In genomic region chr11:76106551-76107496, GRCm38 (mm10) we compare ENCODE assay signal across 12 mouse cellular contexts.
DNase-seq lines count a peak whose midpoint lies in the region; ATAC-seq and TF ChIP-seq lines count a peak whose summit lies in the region.
"Had no signal": no experiment of that assay in that cellular context is flagged by ENCODE, and none has a peak within 500 bp of the region (broad histone marks: within the 10 kb centered on the region; RNA-seq: fewer than 3 reads in every experiment).

No protein-coding gene starts in this region.

- no peaks in the 10 kb centered on the region for H3K9me3 ChIP-seq in lung, embryonic 14.5 days (ENCODE audit: low read depth, low read length)
- no peaks in the 10 kb centered on the region for H3K9me3 ChIP-seq in embryonic facial prominence, embryonic 14.5 days (ENCODE audit: control insufficient read depth, low read length)
- H3K9me3 ChIP-seq: liver, embryonic 12.5 days had no signal

- ATAC-seq in lung, embryonic 14.5 days (ENCODE audit: insufficient read depth), result peak; percentile 88; the same call in 1 of the 2 replicates
- ATAC-seq in embryonic facial prominence, embryonic 14.5 days (ENCODE audit: low read depth), result peak; percentile 89
- ATAC-seq: hindbrain, embryonic 16.5 days; liver, embryonic 12.5 days had no signal

- H3K4me1 ChIP-seq in lung, embryonic 14.5 days (ENCODE audit: insufficient read depth), result 0 out of 2 replicates have a peak, but pooled peaks cover 10% of the 10 kb centered on the region
- peaks cover under 1% of the 10 kb centered on the region; the same call in 1 of the 2 replicates for H3K4me1 ChIP-seq in lung, adult 2 months (ENCODE audit: control insufficient read depth, insufficient read depth, low read length)
- H3K4me1 ChIP-seq in embryonic facial prominence, embryonic 14.5 days (ENCODE audit: control insufficient read depth, insufficient read depth, low read length), result peaks cover 18% of the 10 kb centered on the region
- H3K4me1 ChIP-seq: liver, embryonic 12.5 days had no signal

- H3K9ac ChIP-seq in lung, embryonic 14.5 days, result no peak overlapping the region
- no peak overlapping the region for H3K9ac ChIP-seq in embryonic facial prominence, embryonic 14.5 days (ENCODE audit: low read depth, low read length)
- H3K9ac ChIP-seq: liver, embryonic 12.5 days had no signal

- H3K4me3 ChIP-seq in lung, embryonic 14.5 days (ENCODE audit: low read depth, low read length), result no peak overlapping the region
- H3K4me3 ChIP-seq in lung, adult 2 months (replicated peaks; ENCODE audit: extremely low read depth, low read depth, low read length), result no peak overlapping the region
- no peak overlapping the region for H3K4me3 ChIP-seq in embryonic facial prominence, embryonic 14.5 days (ENCODE audit: low read depth, low read length)
- no peak overlapping the region for H3K4me3 ChIP-seq in myocyte
- H3K4me3 ChIP-seq: liver, embryonic 12.5 days had no signal

- H3K36me3 ChIP-seq in lung, embryonic 14.5 days (ENCODE audit: insufficient read depth), result 0 out of 2 replicates have a peak, but pooled peaks cover 4% of the 10 kb centered on the region
- peaks cover 13% of the 10 kb centered on the region; the same call in 1 of the 2 replicates for H3K36me3 ChIP-seq in embryonic facial prominence, embryonic 14.5 days (ENCODE audit: control insufficient read depth, insufficient read depth, low read length)
- H3K36me3 ChIP-seq in myocyte (ENCODE audit: control insufficient read depth, insufficient read depth), result no peaks in the 10 kb centered on the region

- no peaks in the 10 kb centered on the region for H3K79me2 ChIP-seq in myocyte (ENCODE audit: control insufficient read depth, insufficient read depth)

- peak; percentile 78 for DNase-seq in lung, embryonic 14.5 days
- no peak for DNase-seq in lung, adult 2 months
- peak; percentile 91 for DNase-seq in embryonic facial prominence, embryonic 14.5 days (ENCODE audit: low spot score)
- DNase-seq in thymus, postnatal 25 days, result peak; percentile 67
- no peak for DNase-seq in urinary bladder, postnatal 4 days (ENCODE audit: low spot score in 2 of 2)
- DNase-seq in ovary, postnatal 36 days (ENCODE audit: low spot score), result no peak
- DNase-seq: adrenal gland, postnatal 25 days; cerebellum, adult 2 months; kidney, postnatal 10 days had no signal

- peak overlapping the region; percentile 21; the same call in 1 of the 2 replicates for H3K4me2 ChIP-seq in lung, embryonic 14.5 days
- H3K4me2 ChIP-seq in embryonic facial prominence, embryonic 14.5 days (ENCODE audit: low read depth, low read length), result no peak overlapping the region
- H3K4me2 ChIP-seq in myocyte (ENCODE audit: low read depth), result no peak overlapping the region
- H3K4me2 ChIP-seq: liver, embryonic 12.5 days had no signal

- no peaks in the 10 kb centered on the region for H3K27me3 ChIP-seq in lung, embryonic 14.5 days (ENCODE audit: insufficient read depth, low read length)
- H3K27me3 ChIP-seq in embryonic facial prominence, embryonic 14.5 days (replicated peaks; ENCODE audit: control insufficient read depth, insufficient read depth, low read length), result no peaks in the 10 kb centered on the region
- no peaks in the 10 kb centered on the region for H3K27me3 ChIP-seq in myocyte (ENCODE audit: control insufficient read depth, insufficient read depth, insufficient read length)
- H3K27me3 ChIP-seq: liver, embryonic 12.5 days had no signal

- 30% methylated on average over 11 of the region's 11 CpGs for WGBS in lung, embryonic 14.5 days
- 57% methylated on average over 11 of the region's 11 CpGs for WGBS in lung, adult 2 months
- 52% methylated on average over 11 of the region's 11 CpGs for WGBS in embryonic facial prominence, embryonic 14.5 days

- TF ChIP-seq POLR2A in lung, adult 2 months (IDR thresholded peaks at IDR 0.05; ENCODE audit: borderline replicate concordance, extremely low read depth, low read depth, low read length), result no peak
- TF ChIP-seq POLR2A in myocyte (IDR thresholded peaks at IDR 0.05; ENCODE audit: insufficient read length, low read depth), result no peak

- TF ChIP-seq CTCF in lung, embryonic 14.5 days (IDR thresholded peaks at IDR 0.05; ENCODE audit: low read depth), result no peak
- no peak for TF ChIP-seq CTCF in lung, adult 2 months (IDR thresholded peaks at IDR 0.05; ENCODE audit: insufficient read depth, low read length)

- H3K27ac ChIP-seq in lung, embryonic 14.5 days (ENCODE audit: low read depth), result peak overlapping the region; percentile 81
- peak overlapping the region; percentile 49 for H3K27ac ChIP-seq in embryonic facial prominence, embryonic 14.5 days (replicated peaks; ENCODE audit: low read depth, low read length)
- H3K27ac ChIP-seq: liver, embryonic 12.5 days had no signal

- H3ac ChIP-seq in myocyte (ENCODE audit: control insufficient read depth, insufficient read length), result no peak overlapping the region

TF ChIP-seq in myocyte, 11 proteins besides CTCF, POLR2A, EP300 and RAD21:
- TF ChIP-seq POLR2AphosphoS2 (IDR thresholded peaks at IDR 0.05; ENCODE audit: insufficient read length, low read depth), result no peak
- TF ChIP-seq MYOG (IDR thresholded peaks at IDR 0.05; ENCODE audit: control insufficient read depth in 1 of 3, insufficient read depth in 1 of 3, insufficient read length in 2 of 3, low read depth in 2 of 3), result peak in 2 of 3 experiments; percentile 5 to 53
- peak in 2 of 3 experiments; percentile 69 to 74 for TF ChIP-seq MYOD1 (IDR thresholded peaks at IDR 0.05; ENCODE audit: control insufficient read depth in 1 of 3, insufficient read length in 2 of 3, low read depth in 2 of 3)

Comparison
In these comparisons a context has a peak if more than half of its experiments do, and no peak if none do; other contexts are left out.
1. DNase-seq: peak in lung, embryonic 14.5 days (single experiment), embryonic facial prominence, embryonic 14.5 days (single experiment) and thymus, postnatal 25 days (single experiment); none in lung, adult 2 months (single experiment), urinary bladder, postnatal 4 days (0 of 2) and ovary, postnatal 36 days (single experiment).